Mouse (Mus musculus) cerebellum, postnatal 10 days (tissue): ENCODE measurements around the gene Rapgefl1.

Experiments
- DNase-seq, 2 experiments: peaks; one replicate each; pipeline ENCODE4 v3.0.0; 2021; ENCODE audit warnings: mixed read lengths in 2 of 2

Rapgefl1 gene

GRCm38 (mm10) chr11:98836651-98837141 is at the start of gene Rapgefl1:
Rapgefl1 (plus strand) TSS chr11:98836785.
- peak; percentile 93 to 94 for DNase-seq

DNA sequence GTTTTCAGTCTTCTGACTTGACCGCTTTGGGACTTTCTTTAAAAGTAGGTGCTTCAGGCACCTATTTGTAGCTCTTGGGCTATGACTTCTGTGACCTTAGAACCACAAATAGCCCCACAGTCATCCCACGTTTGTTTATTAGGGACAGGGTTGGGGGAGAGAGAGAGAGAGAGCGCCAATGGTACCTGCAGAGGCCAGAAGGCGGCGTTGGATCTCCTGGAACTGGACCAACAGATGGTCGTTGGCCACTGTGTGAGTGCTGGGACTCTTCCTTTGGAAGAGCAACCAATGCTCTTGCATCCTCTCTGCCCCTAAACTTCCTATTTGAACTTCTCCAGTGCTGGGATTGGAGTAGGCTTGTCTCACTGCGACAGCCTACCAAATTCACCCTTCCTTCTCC is 49.4 kb upstream of the Rapgefl1 start:
- peak in 1 of 2 experiments; percentile 72 for DNase-seq

GRCm38 (mm10) chr11:98787691-98788090 is 48.9 kb upstream of the Rapgefl1 start:
- DNase-seq: peak in 1 of 2 experiments; percentile 36

DNA sequence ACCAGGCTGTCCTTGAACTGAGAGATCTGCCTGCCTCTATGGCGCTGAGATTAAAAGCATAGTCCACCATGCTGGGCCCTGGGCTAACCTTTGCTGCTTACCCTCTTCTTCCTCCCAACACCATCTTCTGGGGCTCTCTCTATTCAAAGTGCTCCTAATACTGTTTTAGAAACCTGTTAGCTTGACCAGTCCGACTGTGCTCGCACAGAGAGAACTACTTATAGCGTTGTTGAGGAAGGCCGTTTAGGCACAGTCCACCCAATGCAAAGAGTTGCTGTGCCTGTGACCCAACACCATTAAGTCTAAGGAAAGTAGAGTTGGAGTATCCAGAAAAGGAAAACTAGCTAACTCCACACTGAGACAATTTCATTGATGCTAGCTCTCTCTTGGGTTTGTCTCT is 48.4 kb upstream of the Rapgefl1 start:
- no peak for DNase-seq

DNA sequence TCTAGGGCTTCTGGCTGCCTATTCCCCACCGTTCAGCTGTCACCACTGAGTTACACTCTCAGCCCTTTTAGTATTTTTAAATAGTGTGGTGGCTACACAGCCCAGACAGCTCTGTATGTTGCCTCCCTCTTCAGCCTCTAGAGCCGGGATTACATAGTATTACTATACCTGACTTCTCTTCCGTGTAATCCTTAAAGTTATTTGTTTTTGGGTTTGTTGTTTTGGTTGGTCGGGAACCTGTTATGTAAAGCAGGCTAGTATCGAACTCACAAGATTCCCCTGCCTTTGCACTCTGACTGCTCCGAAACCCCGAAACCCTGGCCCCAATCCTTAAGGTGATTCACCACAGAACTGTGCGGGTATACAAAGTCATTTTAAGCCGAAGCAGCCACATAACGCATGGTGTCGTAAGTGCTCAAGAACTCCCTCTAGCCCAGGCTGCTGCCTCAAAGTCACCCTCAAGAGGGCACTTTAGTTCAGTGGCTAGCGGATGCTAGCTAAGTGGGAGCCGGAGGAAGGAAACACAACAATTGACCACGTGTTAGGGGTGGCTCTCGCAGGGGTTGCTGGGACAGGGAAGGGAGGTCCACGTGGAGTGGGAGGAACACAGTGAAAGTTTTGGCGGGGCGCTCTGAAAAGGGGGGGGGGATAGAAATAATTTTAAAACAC is 47.9 kb upstream of the Rapgefl1 start:
- peak; percentile 90 to 92 for DNase-seq

GRCm38 (mm10) chr11:98789219-98789807 is 47.3 kb upstream of the Rapgefl1 start:
- peak in 1 of 2 experiments; percentile 53 for DNase-seq

GRCm38 (mm10) chr11:98789824-98790223 is 46.8 kb upstream of the Rapgefl1 start:
- no peak for DNase-seq

DNA sequence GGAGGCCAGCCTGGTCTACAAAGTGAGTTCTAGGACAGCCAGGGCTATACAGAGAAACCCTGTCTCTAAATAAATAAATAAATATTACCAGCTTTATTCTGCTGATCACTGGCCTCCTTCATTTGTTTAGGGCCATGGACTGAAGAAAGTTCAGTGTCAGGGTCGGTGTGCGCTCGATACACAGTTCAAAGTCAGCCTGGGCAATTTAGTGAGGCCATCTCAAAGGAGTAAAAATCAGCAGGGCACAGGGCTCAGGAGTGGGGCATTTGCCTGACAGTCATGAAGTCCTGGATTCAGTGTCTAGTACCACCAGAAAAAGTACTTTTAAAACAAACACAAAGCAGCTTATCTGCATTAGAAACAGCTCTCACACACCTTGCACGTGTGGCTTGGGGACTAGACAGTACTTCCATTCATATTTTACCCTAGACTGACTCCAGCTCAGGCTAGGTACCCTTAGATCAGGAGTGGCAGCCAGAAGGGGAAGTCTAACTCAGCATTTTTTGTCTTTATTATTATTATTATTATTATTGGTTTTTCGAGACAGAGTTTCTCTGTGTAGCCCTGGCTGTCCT is 45.9 kb upstream of the Rapgefl1 start:
- no peak for DNase-seq

DNA sequence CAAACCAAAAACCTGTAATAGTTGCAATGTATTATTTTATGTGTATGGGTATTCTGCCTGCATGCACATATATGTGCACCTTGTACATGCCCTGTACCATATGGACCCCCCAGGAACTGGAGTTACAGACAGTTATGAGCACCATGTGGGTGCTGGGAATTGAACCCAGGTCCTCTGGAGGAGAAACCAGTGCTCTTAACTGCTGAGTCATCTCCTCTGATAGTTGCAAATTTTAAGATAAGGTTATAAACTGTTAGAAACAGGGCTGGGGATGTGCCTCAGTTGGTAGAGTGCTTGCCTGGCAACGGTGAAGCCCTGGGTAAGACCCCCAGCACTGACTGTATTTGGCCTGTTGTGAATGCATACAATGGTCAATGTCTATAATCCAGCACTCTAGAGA is 45.1 kb upstream of the Rapgefl1 start:
- no peak for DNase-seq

GRCm38 (mm10) chr11:98792081-98792480 is 44.5 kb upstream of the Rapgefl1 start:
- DNase-seq: no peak

DNA sequence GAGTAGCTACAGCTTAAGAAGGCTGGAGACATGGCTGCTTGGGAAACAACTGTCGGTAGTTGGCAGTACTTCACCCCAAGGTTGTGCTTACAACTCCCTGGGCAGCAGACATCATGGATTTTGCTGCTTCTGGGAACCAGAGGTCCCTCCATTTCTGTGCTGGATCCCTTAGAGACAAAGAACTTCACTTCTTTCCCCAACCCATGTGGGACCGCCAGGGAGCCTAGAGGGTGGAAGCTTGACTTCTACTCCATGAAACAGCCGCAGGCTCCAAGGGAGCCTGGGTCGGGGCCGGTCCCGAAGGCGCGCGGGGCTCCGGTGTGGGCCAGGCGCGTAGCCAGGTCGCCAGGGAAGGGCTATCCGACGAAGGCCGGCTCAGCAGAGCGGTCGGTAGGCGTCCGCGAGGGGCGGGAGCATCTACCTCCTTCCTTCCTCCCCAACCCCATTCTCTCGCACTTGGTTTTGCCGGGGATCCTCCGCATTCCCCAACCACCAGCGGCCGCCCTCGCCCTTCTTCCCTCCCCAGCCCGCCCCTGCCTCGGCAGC is 42.0 kb upstream of the Rapgefl1 start:
- peak in 1 of 2 experiments; percentile 86 for DNase-seq

- DNase-seq: peak; percentile 94 to 96
These were observed 41.4 kb upstream of the Rapgefl1 start, which contains the start of gene Msl1 for GRCm38 (mm10) chr11:98795015-98795713. Msl1 (plus strand) TSS chr11:98795516.

DNA sequence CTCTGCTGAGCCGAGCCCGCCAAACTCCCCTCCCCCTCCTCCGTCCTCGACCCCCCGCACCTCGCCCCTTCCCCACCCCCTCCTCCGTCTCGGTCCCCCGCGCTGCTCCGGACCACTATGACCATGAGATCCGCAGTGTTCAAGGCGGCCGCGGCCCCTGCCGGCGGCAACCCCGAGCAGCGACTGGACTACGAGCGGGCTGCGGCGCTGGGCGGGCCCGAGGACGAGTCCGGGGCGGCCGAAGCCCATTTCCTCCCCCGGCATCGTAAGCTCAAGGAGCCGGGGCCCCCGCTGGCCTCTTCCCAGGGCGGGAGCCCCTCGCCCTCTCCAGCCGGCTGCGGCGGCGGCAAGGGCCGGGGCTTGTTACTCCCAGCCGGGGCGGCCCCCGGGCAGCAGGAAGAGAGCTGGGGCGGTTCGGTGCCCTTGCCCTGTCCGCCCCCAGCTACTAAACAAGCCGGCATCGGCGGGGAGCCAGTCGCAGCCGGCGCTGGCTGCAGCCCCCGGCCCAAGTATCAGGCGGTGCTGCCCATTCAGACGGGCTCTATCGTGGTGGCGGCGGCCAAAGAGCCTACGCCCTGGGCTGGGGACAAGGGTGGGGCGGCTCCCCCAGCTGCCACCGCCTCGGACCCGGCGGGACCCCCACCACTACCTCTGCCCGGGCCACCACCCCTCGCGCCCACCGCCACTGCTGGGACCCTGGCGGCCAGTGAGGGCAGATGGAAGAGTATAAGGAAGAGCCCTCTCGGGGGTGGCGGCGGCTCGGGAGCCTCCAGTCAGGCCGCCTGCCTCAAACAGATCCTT is 40.7 kb upstream of the Rapgefl1 start:
- peak; percentile 80 to 82 for DNase-seq

DNA sequence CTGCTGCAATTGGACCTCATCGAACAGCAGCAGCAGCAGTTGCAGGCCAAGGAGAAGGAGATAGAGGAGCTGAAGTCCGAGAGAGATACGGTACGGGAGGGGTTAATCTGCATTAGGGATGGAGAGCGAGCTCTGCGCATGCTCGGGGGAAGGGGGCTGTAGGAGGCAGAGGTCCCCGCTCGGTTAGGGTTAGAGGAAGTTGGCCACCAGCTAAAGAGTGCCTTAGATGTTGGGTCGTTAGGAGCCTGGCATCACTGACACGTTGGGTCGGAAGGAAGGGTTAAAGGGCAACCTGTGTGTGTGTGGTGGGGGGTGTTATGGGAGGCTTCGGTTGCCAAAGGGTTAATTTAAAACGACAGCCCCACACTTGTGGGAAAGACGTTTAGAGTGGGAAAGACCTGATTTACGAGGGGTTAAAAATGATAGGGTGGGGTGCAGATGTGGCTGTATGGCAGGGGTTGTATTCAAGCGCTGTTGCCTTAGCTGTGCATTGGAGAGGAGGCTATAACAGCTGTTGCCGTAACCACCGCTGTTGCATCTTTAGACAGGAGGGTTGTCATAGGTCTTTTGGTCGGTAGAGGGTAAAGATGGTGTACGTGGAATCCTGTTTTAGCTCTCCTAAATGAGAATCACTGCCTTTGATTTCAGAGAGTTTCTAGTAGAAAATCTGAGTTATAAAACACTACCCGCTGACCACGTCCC is 39.9 kb upstream of the Rapgefl1 start:
- peak; percentile 92 to 93 for DNase-seq

DNA sequence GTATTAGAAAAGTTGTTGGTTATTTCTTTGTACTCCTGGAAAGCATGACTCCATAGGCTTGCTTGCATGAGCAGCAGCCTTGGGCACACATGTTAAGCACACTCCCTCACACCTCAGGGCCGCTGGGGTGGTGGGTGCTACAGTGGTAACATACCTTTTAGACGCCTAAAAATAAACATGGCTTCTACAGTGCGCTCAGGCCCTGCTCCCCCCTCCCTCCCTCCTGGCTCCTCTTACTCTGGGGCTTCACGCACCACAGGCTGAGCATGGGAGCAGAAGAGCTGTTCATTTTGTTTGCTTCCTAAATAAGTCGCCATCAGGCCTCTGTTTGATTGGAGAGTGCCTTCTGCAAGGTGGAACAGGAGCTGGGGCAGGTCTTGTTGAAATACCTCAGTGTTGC is 39.3 kb upstream of the Rapgefl1 start:
- DNase-seq: peak; percentile 50 to 58

- DNase-seq: no peak
These were observed 38.7 kb upstream of the Rapgefl1 start for GRCm38 (mm10) chr11:98797909-98798308.

DNA sequence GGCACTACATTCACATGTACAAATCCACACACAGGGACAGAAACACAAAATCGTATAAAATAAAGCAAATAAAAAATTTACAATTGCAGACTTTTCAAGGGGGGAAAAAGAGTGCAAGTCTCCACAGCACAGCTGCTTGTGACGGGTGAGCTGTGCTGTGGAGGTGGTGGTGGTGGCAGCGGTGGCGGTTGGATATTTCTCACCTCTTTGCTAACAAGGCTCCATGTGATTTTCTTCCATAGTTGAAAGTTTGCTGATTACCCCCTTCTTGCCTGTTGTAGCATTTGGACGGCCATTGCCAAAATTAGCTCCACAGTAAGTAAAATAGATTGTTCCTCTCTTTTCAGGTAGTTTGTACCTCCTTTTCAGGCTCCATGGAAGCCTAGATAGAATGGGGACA is 32.0 kb upstream of the Rapgefl1 start, which contains the start of gene Casc3:
Casc3 (plus strand) TSS at position 301 of the 400 bp plus-strand sequence.
- DNase-seq: no peak

DNA sequence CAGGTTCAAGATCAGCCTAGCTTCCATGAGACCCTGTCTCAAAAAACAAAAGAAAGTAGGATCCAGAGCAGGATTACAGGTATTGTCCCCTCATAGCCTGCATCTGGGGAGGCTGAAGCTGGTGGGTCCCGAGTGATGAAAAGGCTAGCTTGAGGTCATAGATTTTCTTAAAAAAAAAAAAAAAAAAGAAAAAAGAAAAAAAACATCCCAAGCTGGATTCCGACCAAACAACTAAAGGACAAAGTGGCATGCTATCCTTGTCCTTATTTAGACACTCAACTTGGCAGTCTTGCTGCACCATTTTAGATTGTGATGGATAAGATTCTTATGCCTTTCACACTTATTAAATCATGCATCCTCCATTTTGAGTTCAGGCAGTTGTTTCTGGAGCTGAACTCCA is 28.2 kb upstream of the Rapgefl1 start:
- peak in 1 of 2 experiments; percentile 28 for DNase-seq

DNA sequence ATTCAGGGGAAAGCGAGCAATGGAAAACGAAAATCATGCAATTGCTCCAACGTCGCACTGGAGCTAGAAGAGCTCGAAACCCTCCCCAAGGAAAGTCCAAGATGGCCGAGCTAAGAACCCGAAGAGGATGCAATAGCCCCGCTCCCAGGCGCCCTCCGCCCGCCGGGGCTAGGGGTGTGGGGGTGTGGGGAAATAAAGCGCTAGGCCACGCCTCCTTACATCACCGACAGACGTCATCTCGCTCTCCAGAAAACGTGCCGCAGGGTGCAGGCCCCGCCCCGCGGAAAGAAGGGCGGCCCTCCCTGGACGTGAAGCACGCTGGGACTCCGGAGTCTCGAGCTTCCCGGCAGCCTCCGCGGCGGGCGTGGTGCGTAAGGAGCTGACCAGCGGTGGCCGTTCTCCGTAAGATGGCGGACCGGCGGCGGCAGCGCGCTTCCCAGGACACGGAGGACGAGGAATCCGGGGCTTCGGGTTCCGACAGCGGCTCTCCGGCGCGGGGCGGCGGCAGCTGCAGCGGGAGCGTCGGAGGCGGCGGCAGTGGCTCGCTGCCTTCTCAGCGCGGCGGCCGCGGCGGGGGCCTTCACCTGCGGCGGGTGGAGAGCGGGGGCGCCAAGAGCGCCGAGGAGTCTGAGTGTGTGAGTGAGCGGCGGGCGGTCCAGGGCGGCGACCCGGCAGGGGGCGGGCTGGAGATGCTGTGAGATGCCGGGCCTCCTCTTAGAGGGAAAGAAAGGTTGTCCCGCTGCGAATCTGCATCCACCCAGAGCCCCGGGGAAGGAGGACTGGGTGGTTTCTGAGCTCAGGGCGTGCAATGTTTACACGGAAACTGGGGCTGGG is 26.9 kb upstream of the Rapgefl1 start:
- peak; percentile 99 to 100 for DNase-seq

DNA sequence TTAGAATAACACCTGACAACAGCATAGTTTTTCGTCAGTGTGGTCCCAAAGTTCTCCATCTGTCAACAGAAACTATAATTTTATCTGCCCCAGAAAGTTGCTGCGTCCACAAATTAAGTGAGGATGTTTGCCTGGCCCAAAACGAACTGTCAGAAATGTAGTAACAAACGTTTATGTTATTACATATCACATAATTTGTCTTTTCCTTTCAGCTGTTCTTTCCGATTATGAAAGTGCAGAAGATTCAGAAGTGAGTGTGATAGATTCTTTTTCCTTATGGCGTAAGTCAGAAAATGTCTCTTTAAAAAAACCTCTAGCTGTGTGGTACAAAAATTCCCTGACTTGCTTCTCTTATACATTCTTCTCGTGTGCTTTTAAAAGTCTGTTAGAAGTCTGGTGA is 25.9 kb upstream of the Rapgefl1 start:
- DNase-seq: no peak
